Mouse (Mus musculus): ENCODE results near the gene Phlda3.

Phlda3 gene

DNA sequence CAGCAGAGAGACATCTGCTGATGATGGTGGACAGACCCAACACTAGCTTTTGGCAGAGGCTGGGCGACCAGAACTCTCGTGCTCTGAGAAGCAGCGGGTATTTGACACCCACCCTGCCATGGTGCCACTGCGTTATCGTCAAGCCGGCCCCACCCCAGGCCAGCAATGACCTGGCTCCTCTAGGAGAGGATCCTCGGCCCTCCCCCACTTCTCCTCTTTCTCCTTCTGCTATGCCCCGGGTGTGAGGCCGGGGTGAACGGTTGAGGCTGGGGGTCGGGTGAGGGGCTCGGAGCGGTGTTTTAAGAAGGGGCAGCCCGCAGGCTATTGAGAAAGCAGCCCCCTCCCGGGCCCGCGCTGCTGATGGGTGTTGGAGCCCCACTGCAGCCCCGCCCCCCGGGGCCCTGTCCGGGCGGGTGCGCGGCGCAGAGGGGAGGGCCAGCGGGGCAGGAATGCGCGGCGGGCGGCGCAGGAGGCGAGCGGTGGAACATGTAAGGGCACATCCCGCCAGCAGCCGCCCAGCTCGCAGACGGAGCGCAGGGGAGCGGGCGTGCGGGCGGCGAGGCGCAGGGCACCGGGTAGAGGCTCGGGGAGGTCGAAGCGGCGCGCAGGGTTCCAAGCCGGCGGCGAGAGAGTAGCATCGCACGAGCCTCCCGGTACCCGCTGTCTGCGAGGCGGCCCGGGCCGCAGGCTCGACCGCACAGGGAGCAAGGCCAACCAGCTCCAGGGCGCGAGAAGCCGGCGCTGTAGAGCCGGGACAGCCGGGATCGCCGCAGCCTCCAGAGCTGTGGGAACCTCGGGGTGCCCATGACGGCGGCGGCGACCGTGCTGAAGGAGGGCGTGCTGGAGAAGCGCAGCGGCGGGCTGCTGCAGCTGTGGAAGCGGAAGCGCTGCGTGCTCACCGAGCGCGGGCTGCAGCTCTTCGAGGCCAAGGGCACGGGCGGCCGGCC, at the start of gene Phlda3:
Gene Phlda3, plus strand, starts transcription at position 475 of the 947 bp plus-strand sequence.
- peak; percentile 84 for DNase-seq (ENCODE audit: low read depth, low spot score)

DNA sequence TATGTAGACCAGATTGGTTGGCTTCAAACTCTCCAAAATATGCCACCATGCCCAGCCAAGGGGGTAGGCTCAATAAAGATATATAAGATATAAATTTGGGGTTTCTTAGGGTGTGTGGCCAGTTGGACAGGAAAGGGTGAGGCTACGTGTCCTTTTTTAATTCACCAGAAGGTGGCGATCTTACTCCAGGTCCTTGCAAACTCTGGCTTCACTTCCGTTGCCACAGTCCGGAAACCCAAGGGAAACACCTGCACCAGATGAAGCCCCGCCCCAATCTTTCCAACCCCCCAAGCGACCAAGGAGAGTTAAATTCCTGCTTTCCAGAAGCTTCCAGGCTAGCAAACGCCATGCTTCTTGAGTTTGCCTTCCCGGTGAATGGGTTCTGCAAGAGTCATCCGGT, 46.4 kb upstream of the Phlda3 start:
- peak; percentile 64 for DNase-seq (ENCODE audit: low read depth, low spot score)

DNA sequence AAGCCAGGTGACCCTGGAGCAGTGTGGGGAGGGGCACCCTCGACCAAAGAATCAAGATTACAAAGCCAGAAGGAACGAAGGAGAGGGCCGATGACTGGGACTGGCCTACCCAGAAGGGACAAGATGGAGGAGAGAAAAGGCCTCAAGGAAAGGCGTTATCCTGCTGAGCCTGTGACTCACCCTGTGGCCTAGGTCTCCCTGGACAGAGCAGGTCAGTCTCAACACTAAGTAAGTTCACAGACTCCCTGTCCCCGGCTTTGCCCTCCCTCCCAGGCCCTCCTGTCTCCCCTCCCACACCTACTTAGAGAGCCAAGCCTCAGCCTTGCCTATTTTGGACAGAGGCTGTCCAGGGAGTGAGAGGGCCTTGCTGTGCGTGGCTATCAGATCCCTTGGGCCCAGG, 45.9 kb upstream of the Phlda3 start, which contains the start of gene Csrp1:
Gene Csrp1, plus strand, starts transcription at position 79 of the 400 bp plus-strand sequence.
- no peak for DNase-seq (ENCODE audit: low read depth, low spot score)

DNA sequence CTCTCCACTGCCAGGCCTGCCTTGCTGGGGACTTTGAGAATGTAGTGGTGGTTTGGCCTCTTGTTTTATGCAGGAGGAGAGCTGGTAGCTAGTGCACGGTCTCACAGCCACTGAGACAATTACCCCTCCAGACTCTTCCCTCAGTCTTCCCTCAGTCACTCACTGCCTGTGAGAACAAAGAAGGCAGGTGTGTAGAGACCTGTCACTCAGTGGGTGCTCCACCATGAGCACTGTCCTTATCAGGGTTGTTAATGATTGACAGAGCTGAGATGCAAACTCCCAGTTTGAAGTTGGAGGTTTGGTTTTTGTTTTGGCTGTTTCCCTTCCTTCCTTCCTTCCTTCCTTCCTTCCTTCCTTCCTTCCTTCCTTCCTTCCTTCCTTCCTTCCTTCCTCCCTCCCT, 42.9 kb upstream of the Phlda3 start:
- no peak for DNase-seq (ENCODE audit: low read depth, low spot score)

DNA sequence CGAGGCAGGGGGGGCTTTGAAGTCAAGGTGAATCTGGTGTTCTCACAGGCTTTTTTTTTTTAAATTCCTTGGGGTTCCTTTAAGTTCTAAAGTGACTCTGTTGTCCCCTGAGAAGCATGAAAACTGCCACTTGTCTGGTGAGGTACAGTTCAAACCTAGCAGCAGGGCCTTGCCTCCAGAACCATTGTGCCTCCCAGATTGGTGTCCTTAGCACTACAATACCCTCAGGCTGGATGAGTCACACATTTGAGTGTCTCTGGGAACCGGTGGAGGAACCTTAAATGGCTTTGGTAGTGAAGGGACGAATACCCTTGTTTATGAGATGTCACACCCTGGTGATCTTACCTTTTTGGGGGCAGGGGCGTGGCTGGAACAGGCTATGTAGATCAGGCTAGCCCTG, 41.8 kb upstream of the Phlda3 start:
- no peak for DNase-seq (ENCODE audit: low read depth, low spot score)

DNA sequence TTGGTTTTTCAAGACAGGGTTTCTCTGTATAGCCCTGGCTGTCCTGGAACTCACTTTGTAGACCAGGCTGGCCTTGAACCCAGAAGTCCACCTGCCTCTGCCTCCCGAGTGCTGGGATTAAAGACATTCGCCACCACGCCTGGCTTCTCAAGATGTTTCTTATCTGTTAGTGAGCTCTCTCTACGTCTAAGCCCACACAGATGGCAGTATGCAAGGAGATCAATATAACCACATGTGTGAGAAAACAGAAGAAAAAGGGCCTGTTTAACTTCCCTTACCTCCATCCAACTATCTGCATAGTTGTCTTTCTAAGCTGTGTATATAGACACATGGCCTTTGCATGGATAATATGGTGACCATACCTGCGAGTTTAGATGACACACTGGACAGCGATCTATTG, 40.6 kb upstream of the Phlda3 start:
- DNase-seq (ENCODE audit: low read depth, low spot score): no peak

DNA sequence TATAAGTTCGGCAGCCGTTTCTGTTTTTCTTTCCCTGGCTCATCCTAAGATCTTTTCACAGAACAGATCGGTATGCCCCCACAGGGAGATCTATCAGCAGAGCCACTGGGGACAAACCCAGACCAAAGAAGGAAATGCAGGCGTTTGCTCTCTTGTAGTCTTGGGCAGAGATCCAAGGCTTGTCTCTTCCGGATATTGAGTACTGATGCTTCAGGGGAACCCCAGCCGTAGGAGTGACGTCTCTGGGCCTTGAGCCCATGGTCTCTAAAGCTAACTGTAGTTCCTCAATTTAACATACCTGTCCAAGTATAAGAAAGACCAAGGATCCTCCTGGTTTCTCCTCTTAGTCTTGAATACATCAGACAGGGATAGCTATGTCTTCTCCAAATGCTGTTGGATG, 40.0 kb upstream of the Phlda3 start:
- DNase-seq (ENCODE audit: low read depth, low spot score): peak; percentile 60

DNA sequence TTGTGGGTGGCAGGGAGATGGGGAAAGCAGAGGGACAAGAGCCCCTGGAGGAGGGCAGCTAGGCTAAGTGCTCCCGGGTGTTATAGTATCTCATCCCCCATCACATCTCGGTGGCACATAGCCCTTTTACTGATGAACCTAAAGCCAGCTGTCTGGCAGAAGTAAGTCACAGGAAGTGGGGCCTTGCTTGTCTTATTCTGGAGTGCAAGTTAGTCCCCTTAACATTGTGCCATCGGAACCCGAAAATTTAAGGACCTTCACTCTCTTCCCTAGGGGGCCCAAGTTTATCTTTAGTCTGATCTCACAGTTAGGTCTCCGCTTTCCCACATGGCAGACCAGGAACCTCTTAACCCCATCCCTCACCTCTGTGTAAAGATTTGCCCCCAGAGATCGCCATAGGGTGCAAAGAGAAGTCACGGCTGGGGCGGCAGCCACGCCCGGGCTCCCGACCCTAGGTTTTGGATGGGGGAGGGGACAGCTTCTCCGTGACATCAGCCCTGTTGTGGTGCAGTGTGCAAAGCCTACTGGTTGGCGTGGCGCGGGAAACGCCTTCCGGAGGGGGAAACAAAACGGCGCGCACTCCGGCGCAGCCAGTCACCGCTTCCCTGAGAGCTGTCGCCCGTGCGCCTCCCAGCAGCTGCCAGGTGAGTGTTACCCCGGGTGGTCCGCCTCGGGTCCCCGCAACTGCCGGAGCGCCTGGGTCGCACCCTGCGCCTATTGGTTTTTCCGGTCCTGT, 37.1 kb upstream of the Phlda3 start:
- peak; percentile 79 for DNase-seq (ENCODE audit: low read depth, low spot score)

DNA sequence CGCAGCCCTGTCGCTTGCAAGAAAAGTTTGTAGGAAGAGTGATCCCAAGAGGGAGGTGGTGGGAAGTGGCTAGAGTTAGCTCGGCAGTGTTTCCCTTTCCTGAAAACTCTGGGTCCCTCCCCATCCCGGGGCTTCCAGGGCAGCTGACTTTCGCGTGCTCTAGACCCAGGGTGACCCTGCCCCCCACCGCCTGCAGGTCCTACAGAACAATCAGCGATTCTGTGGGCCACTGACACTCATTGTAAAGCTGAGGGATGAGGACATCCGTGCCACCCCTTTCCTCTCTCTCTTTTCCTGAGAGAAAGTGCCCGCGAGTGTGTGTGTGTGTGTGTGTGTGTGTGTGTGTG, 36.6 kb upstream of the Phlda3 start:
- no peak for DNase-seq (ENCODE audit: low read depth, low spot score)

DNA sequence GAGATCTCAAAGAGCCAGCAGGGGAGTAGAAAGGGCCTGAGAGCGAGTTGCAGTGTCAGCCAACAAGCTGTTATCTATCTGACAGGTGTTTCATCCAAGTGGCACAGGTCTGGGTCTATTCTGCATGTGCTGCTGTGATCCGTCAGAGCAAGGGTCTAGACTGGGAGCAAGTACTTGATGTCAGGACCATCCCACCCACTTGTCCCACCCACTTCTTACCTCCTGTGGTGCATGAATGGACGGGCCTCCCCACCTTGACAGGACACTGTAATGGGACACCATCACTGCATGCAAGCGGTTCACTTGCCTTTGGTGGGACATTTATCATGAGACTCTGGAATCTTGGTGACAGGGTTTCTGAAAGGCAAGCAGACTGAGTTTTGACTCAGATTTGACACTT, 36.1 kb upstream of the Phlda3 start:
- DNase-seq (ENCODE audit: low read depth, low spot score): peak; percentile 50

DNA sequence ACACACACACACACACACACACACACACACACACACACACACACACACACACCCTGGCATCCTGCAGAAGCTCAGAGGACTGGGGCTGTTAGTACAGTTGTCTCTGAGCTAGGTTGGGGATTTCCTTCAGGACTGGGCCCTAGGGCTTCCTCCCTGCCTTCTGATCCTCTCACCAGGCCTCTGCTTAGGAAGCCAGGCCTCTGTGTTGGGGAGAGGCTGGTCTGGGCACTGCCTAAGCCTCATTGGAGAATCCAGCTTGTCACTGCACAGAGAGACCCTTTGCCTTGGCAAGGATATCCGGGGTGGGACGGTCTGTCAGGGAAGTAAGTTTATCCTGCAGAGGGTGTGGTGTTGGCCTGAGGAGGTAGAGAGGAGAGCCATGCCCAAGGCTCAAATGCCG, 35.6 kb upstream of the Phlda3 start:
- DNase-seq (ENCODE audit: low read depth, low spot score): no peak

DNA sequence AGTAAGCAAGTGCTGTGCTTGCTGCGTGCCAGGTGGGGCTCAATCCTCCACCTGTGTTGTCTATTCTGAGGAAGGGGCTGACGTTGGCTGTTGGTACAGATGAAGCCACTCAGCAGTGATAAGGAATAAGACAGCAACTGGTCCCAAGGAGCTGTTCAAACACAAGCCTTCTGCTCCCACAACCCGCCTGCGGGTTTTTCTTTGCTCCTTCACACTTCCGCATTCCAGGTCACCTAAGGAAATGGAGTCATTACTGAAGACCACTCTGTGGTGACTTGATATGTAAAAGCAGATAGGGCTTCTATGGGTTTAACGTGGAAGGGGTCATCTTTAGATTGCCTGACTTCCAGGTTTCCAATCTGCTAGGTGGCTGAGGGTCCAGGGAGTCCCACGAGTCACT, 34.5 kb upstream of the Phlda3 start:
- no peak for DNase-seq (ENCODE audit: low read depth, low spot score)

DNA sequence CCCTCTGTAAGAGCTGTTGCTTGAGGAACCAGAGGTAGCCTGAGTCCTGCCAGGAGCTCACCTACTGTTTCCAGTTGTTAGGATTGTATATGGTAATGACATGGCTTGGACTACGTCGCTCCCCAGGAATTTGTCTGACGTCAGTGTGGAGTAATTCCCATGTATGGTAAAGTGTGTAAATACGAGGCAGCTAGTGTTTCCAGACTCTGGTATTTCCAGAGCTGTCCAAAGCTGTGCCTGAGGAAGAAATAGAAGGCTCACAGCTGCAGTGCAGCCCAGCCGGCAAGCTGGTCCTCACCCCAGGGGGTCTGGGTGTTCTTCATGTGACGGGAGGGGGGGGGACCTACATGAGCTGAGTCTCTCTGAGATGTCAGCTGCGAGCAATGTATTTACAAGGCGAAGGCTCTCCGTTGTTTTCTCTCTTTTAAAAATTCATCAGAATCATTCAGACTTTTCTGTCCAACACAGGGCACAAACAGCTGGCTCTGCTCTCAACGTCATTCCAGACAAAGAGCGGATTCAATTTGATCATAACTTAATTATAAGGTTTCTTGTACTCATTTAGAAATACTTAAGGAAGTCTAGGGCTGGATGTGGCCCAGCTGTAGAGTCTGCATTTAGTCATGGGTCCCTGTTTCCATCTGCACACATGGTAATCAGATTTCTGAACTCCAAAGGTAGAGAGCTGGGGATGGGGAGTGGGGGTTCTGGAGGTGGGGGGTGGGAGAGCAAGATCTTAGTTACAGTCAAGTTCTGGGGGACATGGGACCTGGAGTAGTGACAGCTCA, 33.8 kb upstream of the Phlda3 start:
- DNase-seq (ENCODE audit: low read depth, low spot score): no peak

DNA sequence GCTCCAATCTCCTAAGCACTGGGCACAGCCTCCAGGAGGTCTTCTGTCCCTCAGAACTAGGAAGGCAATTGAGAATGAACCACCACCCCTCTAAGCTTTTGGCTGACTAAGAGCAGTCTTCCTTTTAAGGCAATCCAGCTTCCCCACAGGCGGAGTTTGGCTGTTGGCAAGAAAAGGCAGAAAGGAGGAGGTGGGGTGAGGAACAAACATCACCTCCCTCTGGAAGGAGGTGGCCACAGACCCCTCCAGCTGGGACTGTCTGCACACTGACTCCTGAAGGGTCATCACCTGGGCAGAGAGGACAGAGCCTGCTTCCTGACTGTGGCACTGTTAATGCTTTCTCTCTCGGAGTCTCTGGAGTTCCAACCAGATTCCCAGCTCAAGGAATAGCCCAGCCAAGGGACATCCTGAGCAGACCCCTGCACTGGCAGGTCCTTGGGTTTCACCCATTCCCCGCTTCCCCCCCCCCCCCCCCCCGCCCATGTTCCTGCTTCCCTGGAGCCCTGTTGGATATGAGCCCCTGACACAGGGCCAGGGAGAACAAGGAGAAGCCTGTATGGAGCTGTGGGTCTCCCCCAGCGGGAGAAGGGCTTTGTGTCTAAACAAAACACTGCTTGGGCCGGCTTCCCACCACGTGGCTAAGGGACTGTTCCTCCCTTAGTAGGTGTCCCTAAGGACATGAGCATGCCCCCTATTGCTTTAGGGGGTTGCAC, 31.5 kb upstream of the Phlda3 start:
- DNase-seq (ENCODE audit: low read depth, low spot score): no peak

DNA sequence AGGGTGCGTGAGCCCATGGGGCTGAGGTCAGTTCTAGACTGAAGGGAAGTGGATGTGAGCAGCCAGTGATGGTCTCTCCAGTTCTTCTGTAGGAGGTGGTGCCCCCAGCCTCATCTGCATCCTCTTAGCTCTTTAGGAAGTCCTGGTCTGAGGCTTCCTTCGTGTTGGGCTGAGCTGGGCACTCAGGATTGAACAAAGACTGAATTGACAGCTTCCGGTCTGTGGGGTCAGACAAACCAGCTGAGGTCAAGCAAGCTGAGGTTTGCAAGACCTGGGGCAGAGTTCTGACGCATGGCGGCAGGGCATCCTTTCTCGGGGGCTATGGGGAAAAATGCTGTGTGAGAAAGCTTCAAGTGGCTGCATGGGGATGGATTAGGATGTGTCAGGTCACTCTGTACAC, 30.5 kb upstream of the Phlda3 start:
- DNase-seq (ENCODE audit: low read depth, low spot score): no peak

DNA sequence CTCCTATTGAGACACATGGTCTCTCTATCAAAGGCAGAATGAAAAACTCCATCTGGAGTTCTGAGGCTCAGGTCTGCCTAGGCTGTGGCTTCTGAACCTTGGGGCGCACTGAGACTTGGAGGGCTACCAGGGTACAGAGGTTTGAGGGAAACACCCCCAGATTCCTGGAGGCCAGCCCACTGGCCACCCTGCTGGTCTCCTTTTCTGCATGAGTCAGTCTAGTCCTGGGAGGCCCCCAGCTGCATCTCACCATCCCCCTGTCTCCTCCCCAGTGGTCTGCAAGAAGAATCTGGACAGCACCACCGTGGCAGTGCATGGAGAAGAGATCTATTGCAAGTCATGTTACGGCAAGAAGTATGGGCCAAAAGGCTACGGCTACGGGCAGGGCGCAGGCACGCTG, 20.9 kb upstream of the Phlda3 start:
- DNase-seq (ENCODE audit: low read depth, low spot score): no peak

DNA sequence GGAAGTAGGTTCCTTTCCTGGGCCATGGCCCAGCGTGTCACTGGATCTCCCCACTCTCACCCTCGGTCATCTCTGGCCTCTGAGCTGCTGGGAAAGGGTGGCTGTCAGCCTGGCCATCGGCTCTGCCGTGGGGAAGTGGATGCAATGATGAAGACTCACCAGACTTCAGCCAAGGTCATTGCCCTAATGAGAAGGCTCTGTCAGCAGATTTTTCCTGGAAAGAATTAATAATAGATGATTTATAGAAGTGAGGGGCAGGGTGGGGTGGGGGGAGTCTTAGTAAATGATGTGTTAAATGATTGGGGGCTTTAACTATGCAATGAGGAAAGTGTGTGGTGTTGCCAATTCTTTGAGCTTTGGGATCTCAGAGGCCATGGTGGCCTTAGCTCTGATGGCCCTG, 19.7 kb upstream of the Phlda3 start:
- no peak for DNase-seq (ENCODE audit: low read depth, low spot score)

DNA sequence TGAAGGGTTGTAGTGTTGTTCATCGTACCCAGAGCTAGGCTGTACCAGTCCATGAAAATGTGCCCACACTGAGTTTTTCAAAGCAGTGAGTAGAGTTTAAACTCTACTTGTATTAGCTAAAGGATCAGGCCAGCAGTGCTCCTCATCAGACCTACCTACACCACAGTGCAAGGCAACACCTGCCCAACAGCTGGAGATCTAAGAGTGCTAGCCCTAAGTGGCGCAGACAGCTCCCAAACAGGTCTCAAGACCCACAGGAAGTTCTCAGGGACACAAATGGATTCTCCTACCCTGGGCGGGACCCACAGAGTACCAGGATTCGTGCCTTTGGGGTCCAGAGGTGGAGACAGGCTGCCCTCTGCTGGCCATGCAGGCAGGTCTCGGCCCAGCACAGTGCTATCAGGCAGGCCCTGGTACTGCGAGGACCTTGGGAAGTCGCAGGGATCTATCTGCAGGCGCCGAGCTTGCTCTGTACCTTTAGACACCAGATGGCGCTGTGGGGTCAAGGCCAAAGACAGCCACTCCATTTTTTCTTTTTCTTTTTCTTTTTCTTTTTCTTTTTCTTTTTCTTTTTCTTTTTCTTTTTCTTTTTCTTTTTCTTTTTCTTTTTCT, 13.1 kb upstream of the Phlda3 start:
- peak; percentile 95 for DNase-seq (ENCODE audit: low read depth, low spot score)

DNA sequence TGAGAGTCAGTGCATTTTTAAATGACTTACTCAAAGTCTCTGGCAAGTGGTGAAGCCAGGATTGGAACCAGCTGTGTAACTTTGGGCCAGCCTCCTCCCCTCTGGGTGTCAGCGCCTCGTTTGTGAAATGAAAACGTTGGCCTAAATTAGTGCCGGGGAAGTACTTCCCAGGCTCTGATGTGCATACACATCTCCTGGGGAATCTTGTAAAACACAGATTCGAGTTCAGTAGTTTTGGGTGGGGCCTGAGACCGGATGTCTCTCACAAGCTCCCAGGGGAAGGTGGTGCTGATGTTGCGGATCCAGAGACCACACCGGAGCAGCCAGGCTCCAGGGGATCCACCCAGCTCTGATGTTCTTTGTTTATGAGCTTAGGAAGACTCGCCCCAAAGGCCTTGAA, 10.6 kb upstream of the Phlda3 start:
- peak; percentile 84 for DNase-seq (ENCODE audit: low read depth, low spot score)

DNA sequence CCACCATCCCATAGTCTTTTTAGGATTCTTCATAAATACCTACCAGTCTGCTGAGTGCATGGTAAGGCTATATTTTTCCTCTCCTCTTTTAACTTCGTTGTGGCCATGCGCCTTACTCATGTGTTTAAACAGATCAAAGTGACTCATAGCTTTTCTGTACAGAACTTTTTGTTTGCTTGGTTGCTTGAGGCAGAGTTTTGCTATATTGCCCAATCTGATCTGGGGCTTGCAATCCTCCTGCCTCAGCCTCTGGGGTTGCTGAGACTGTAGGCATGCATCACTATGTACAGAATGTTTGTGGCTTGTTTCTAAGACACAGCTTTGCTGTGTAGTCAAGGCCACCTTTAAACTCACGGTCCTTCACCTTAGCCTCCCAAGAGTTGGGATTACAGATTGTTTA, 10.0 kb upstream of the Phlda3 start:
- DNase-seq (ENCODE audit: low read depth, low spot score): no peak

DNA sequence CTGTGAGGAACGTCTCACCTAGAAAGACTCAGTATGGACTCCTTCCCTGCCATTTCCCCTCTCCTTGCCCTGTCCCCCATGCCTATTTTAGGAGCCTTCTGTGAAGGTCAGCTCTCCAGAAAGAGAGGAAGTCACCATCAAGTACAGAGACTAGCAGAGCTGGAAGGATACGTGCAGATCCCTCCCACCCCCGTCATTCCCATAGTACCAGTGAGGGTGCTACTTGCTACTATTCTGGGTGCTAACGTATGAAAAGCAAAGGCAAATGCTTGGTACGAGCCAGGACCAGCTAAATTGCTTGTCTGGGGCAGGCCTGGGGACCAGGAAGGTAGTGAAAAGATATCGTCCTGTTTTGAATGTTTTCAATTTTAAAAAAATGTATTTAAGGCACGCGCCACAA, 8.6 kb upstream of the Phlda3 start:
- DNase-seq (ENCODE audit: low read depth, low spot score): no peak
